Comparison of ENCODE assay signal across 8 mouse cellular contexts in genomic region chr7:141227796-141228195, GRCm38 (mm10). TPM values are rescaled to one million over a fixed set of nuclear protein-coding genes. Genes with fewer than 3 reads are reported as not detected.
DNase-seq lines count a peak whose midpoint lies in the region; ATAC-seq and TF ChIP-seq lines count a peak whose summit lies in the region.

No protein-coding gene starts in this region.

- H3K4me1 ChIP-seq in ES-Bruce4 (ENCODE audit: control insufficient read depth, insufficient read depth, low read length) = no peaks in the 10 kb centered on the region
- peaks cover 21% of the 10 kb centered on the region for H3K4me1 ChIP-seq in heart, postnatal 0 days (ENCODE audit: control insufficient read depth, insufficient read depth)
- peaks cover 26% of the 10 kb centered on the region for H3K4me1 ChIP-seq in liver, embryonic 16.5 days (ENCODE audit: control insufficient read depth, low read depth, low read length)

- H3K4me2 ChIP-seq in heart, postnatal 0 days (ENCODE audit: low read depth, low read length) = no peak overlapping the region; the same call in 1 of the 2 replicates
- no peak overlapping the region; the same call in 1 of the 2 replicates for H3K4me2 ChIP-seq in liver, embryonic 16.5 days (ENCODE audit: low read depth, low read length)

- no peak for TF ChIP-seq CTCF in ES-Bruce4 (IDR thresholded peaks at IDR 0.05; ENCODE audit: low read depth, low read length)
- no peak for TF ChIP-seq CTCF in heart, postnatal 0 days (IDR thresholded peaks at IDR 0.05; ENCODE audit: low read depth)

- WGBS in heart, postnatal 0 days = 70% methylated on average over 4 of the region's 4 CpGs
- 74% methylated on average over 4 of the region's 4 CpGs for WGBS in liver, embryonic 16.5 days (ENCODE audit: insufficient replicate concordance)

- peak; percentile 91 for DNase-seq in heart, adult 11 months
- no peak for DNase-seq in heart, postnatal 14 days
- DNase-seq in heart, postnatal 0 days (ENCODE audit: low spot score) = no peak
- DNase-seq in T-cell, adult 2 months (ENCODE audit: low spot score) = no peak
- no peak for DNase-seq in left cerebral cortex, postnatal 25 days (ENCODE audit: low spot score in 2 of 2)
- no peak for DNase-seq in gastrocnemius, adult 18-20 months (ENCODE audit: low spot score)

- TF ChIP-seq POLR2A in ES-Bruce4 (IDR thresholded peaks at IDR 0.05; ENCODE audit: insufficient read depth, low read length) = no peak

- H3K36me3 ChIP-seq in ES-Bruce4 (ENCODE audit: control insufficient read depth, insufficient read depth, low read length, poor library complexity, severe bottlenecking) = peaks cover 17% of the 10 kb centered on the region
- peaks cover 25% of the 10 kb centered on the region for H3K36me3 ChIP-seq in heart, postnatal 0 days (replicated peaks; ENCODE audit: control insufficient read depth, insufficient read depth, low read length)
- peaks cover 17% of the 10 kb centered on the region for H3K36me3 ChIP-seq in liver, embryonic 16.5 days (ENCODE audit: control insufficient read depth, insufficient read depth)

- peak overlapping the region; percentile 8; the same call in 1 of the 2 replicates for H3K27ac ChIP-seq in ES-Bruce4 (ENCODE audit: insufficient read depth, low read length)
- no peak overlapping the region for H3K27ac ChIP-seq in heart, postnatal 0 days (ENCODE audit: low read depth)
- H3K27ac ChIP-seq in liver, embryonic 16.5 days (ENCODE audit: low read length) = peak overlapping the region; percentile 35

- intact Hi-C loops in heart, postnatal 14 days (cut with DNase I) = loop anchor here (5.0 to 10.0 kb wide), 2 partner anchors 63 to 135 kb away; no protein-coding TSS in a partner anchor
- intact Hi-C loops in left cerebral cortex, postnatal 25 days (cut with DNase I) = loop anchor here (2.0 kb wide), 1 partner anchor 135 kb away; no protein-coding TSS in a partner anchor

- 0 out of 2 replicates have a peak overlapping the region, but pooled peaks have one; percentile 82 for H3K9ac ChIP-seq in ES-Bruce4 (ENCODE audit: low read depth, poor library complexity, severe bottlenecking)
- H3K9ac ChIP-seq in heart, postnatal 0 days (replicated peaks; ENCODE audit: low read depth, low read length) = no peak overlapping the region
- H3K9ac ChIP-seq in liver, embryonic 16.5 days (ENCODE audit: low read depth, low read length) = peak overlapping the region; percentile 32; the same call in 1 of the 2 replicates

- H3K9me3 ChIP-seq in ES-Bruce4 (replicated peaks; ENCODE audit: control insufficient read depth, insufficient read depth, low read length, poor library complexity, severe bottlenecking) = no peaks in the 10 kb centered on the region
- no peaks in the 10 kb centered on the region for H3K9me3 ChIP-seq in heart, postnatal 0 days (replicated peaks; ENCODE audit: control insufficient read depth, low read length)
- no peaks in the 10 kb centered on the region for H3K9me3 ChIP-seq in liver, embryonic 16.5 days (replicated peaks; ENCODE audit: control insufficient read depth, low read length)

- ATAC-seq in heart, postnatal 0 days (ENCODE audit: insufficient read depth, low read depth) = no peak
- no peak for ATAC-seq in liver, embryonic 16.5 days (ENCODE audit: low read depth)

- no peak for TF ChIP-seq EP300 in ES-Bruce4 (IDR thresholded peaks at IDR 0.05; ENCODE audit: insufficient read depth, low read depth, low read length)
- no peak for TF ChIP-seq EP300 in heart, postnatal 0 days (IDR thresholded peaks at IDR 0.05; ENCODE audit: low read depth)

- H3K4me3 ChIP-seq in ES-Bruce4 (ENCODE audit: low read depth, low read length) = no peak overlapping the region
- H3K4me3 ChIP-seq in heart, postnatal 0 days (ENCODE audit: low read depth, low read length) = 0 out of 2 replicates have a peak overlapping the region, but pooled peaks have one; percentile 96
- H3K4me3 ChIP-seq in liver, embryonic 16.5 days (ENCODE audit: low read depth, low read length) = no peak overlapping the region

- no peaks in the 10 kb centered on the region for H3K27me3 ChIP-seq in ES-Bruce4 (ENCODE audit: control insufficient read depth, insufficient read depth, low read length, poor library complexity, severe bottlenecking)
- H3K27me3 ChIP-seq in heart, postnatal 0 days (ENCODE audit: control insufficient read depth, insufficient read depth, low read length) = no peaks in the 10 kb centered on the region
- no peaks in the 10 kb centered on the region for H3K27me3 ChIP-seq in liver, embryonic 16.5 days (ENCODE audit: control insufficient read depth, insufficient read depth, low read depth, low read length)

RNA-seq across cellular contexts. Expression of gene Phrf1, which starts 0.8 kb away (rescaled TPM):
- total RNA-seq in heart, postnatal 14 days (2021) = 10 to 100 TPM; 43.4 to 44.3 TPM
- 99.5 and 99.9 TPM in 2 replicates for polyA plus RNA-seq in ES-Bruce4 (2011; ENCODE audit: insufficient read depth, insufficient read length, low read depth, missing spikeins)
- 28.9 and 31.9 TPM in 2 replicates for total RNA-seq in heart, postnatal 0 days (2014; rRNA removed; ENCODE audit: low replicate concordance)
- polyA plus RNA-seq in heart, postnatal 0 days (2015; fragmentation: Nextera tagmentation; extraction: Ambion mirVana) = 17.4 and 20.4 TPM in 2 replicates
- polyA plus RNA-seq in liver, embryonic 16.5 days (2015; fragmentation: Nextera tagmentation; extraction: Ambion mirVana) = 23.8 and 28.5 TPM in 2 replicates
- total RNA-seq in left cerebral cortex, postnatal 25 days (2021) = 10 to 100 TPM; 75.5 to 76.4 TPM
- total RNA-seq in gastrocnemius, adult 18-20 months (2021) = 10 to 100 TPM; 19.5 to 24.8 TPM

RNA-seq across cellular contexts. Expression of gene Rassf7, which starts 12.1 kb away (rescaled TPM):
- 1 to 10 TPM; 1.2 to 1.5 TPM for total RNA-seq in heart, postnatal 14 days (2021)
- 29.6 and 36.3 TPM in 2 replicates for polyA plus RNA-seq in ES-Bruce4 (2011; ENCODE audit: insufficient read depth, insufficient read length, low read depth, missing spikeins)
- 6.7 and 43.2 TPM in 2 replicates for total RNA-seq in heart, postnatal 0 days (2014; rRNA removed; ENCODE audit: low replicate concordance)
- 5.8 and 7.1 TPM in 2 replicates for polyA plus RNA-seq in heart, postnatal 0 days (2015; fragmentation: Nextera tagmentation; extraction: Ambion mirVana)
- polyA plus RNA-seq in liver, embryonic 16.5 days (2015; fragmentation: Nextera tagmentation; extraction: Ambion mirVana) = 23.9 and 26.4 TPM in 2 replicates
- 1 to 10 TPM in 1 of 2 experiments, under 1 TPM in 1; 0.78 to 1.5 TPM for total RNA-seq in left cerebral cortex, postnatal 25 days (2021)
- under 1 TPM; 0.24 to 0.48 TPM for total RNA-seq in gastrocnemius, adult 18-20 months (2021)

RNA-seq across cellular contexts. Expression of gene Lmntd2, which starts 13.9 kb away (rescaled TPM):
- not detected for total RNA-seq in heart, postnatal 14 days (2021)
- 5.9 and 6.6 TPM in 2 replicates for polyA plus RNA-seq in ES-Bruce4 (2011; ENCODE audit: insufficient read depth, insufficient read length, low read depth, missing spikeins)
- 0.12 TPM in 1 of 2 replicates, not detected in the other for total RNA-seq in heart, postnatal 0 days (2014; rRNA removed; ENCODE audit: low replicate concordance)
- 0.07 and 0.15 TPM in 2 replicates for polyA plus RNA-seq in heart, postnatal 0 days (2015; fragmentation: Nextera tagmentation; extraction: Ambion mirVana)
- 0.80 and 0.84 TPM in 2 replicates for polyA plus RNA-seq in liver, embryonic 16.5 days (2015; fragmentation: Nextera tagmentation; extraction: Ambion mirVana)
- not detected for total RNA-seq in left cerebral cortex, postnatal 25 days (2021)
- not detected for total RNA-seq in gastrocnemius, adult 18-20 months (2021)

RNA-seq across cellular contexts. Expression of gene Lrrc56, which starts 33.8 kb away (rescaled TPM):
- total RNA-seq in heart, postnatal 14 days (2021) = 1 to 10 TPM; 2.6 to 3.6 TPM
- polyA plus RNA-seq in ES-Bruce4 (2011; ENCODE audit: insufficient read depth, insufficient read length, low read depth, missing spikeins) = 3.3 and 3.4 TPM in 2 replicates
- total RNA-seq in heart, postnatal 0 days (2014; rRNA removed; ENCODE audit: low replicate concordance) = 1.1 and 5.6 TPM in 2 replicates
- polyA plus RNA-seq in heart, postnatal 0 days (2015; fragmentation: Nextera tagmentation; extraction: Ambion mirVana) = 2.9 TPM in 2 replicates
- 8.3 and 9.5 TPM in 2 replicates for polyA plus RNA-seq in liver, embryonic 16.5 days (2015; fragmentation: Nextera tagmentation; extraction: Ambion mirVana)
- 1 to 10 TPM; 3.1 to 4.4 TPM for total RNA-seq in left cerebral cortex, postnatal 25 days (2021)
- 1 to 10 TPM; 1.6 to 1.7 TPM for total RNA-seq in gastrocnemius, adult 18-20 months (2021)

RNA-seq across cellular contexts. Expression of gene Hras, which starts 34.0 kb away (rescaled TPM):
- 100 to 1,000 TPM; 101 to 104 TPM for total RNA-seq in heart, postnatal 14 days (2021)
- polyA plus RNA-seq in ES-Bruce4 (2011; ENCODE audit: insufficient read depth, insufficient read length, low read depth, missing spikeins) = 50.5 and 51.8 TPM in 2 replicates
- 72.2 and 74.9 TPM in 2 replicates for total RNA-seq in heart, postnatal 0 days (2014; rRNA removed; ENCODE audit: low replicate concordance)
- polyA plus RNA-seq in heart, postnatal 0 days (2015; fragmentation: Nextera tagmentation; extraction: Ambion mirVana) = 73.5 and 78.9 TPM in 2 replicates
- polyA plus RNA-seq in liver, embryonic 16.5 days (2015; fragmentation: Nextera tagmentation; extraction: Ambion mirVana) = 35.3 and 40.1 TPM in 2 replicates
- total RNA-seq in left cerebral cortex, postnatal 25 days (2021) = 100 to 1,000 TPM; 279 to 287 TPM
- total RNA-seq in gastrocnemius, adult 18-20 months (2021) = 100 to 1,000 TPM; 109 to 117 TPM
